Mouse (Mus musculus) G1E (cell line): ENCODE measurements around the gene Fbxo39.

ENCODE experiments used
- CTCF ChIP-seq: IDR thresholded peaks from 2 replicates; pipeline ENCODE4 v1.5.1; 2012; ENCODE audit warnings: low read depth, low read length, inconsistent platforms, mixed read lengths
- GATA1 ChIP-seq: IDR thresholded peaks from 2 replicates; pipeline ENCODE4 v1.6.1; 2012; ENCODE audit warnings: borderline replicate concordance, low read length, inconsistent platforms, mixed read lengths
- POLR2AphosphoS5 ChIP-seq: IDR thresholded peaks from 2 replicates; pipeline ENCODE4 v1.6.1; 2012; ENCODE audit warnings: low read depth, low read length, inconsistent platforms; ENCODE audit not compliant: insufficient replicate concordance
- TAL1 ChIP-seq: conservative IDR thresholded peaks from 2 replicates; pipeline ENCODE4 v1.6.1; 2012; ENCODE audit warnings: low read depth, low read length, inconsistent platforms, mixed read lengths

- TF ChIP-seq CTCF (no peak), POLR2AphosphoS5 (no peak), GATA1 (no peak), TAL1 (no peak)
These were observed 50.3 kb downstream of the Fbxo39 start for GRCm38 (mm10) chr11:72364526-72364925.
